Mouse (Mus musculus) midbrain, embryonic 16.5 days (tissue): ENCODE results near the gene Zfp628. TPM values are rescaled to one million over a fixed set of nuclear protein-coding genes. Genes with fewer than 3 reads are reported as not detected.

Source experiments
- ATAC-seq: fragments of 200-750 bp; cut with Nextera tagmentation; 2 replicates; pipeline ENCODE4 v1.8.0; 2017; ENCODE audit warnings: moderate TSS enrichment
- H3K27ac ChIP-seq: fragments of 300-500 bp; sonication (generic); 2 replicates; pipeline ENCODE4 v1.5.1; 2014; ENCODE audit warnings: mild to moderate bottlenecking, low read length, mixed read lengths
- H3K27me3 ChIP-seq: fragments of 300-500 bp; sonication (generic); 2 replicates; pipeline ENCODE4 v1.6.1; 2014; ENCODE audit warnings: low read depth, low read length, mixed read lengths; ENCODE audit not compliant: control insufficient read depth, insufficient read depth
- H3K36me3 ChIP-seq: fragments of 300-500 bp; sonication (generic); 2 replicates; pipeline ENCODE4 v1.6.1; 2014; ENCODE audit warnings: mild to moderate bottlenecking, low read length, moderate library complexity, mixed read lengths; ENCODE audit not compliant: control insufficient read depth, insufficient read depth
- H3K4me1 ChIP-seq: fragments of 300-500 bp; sonication (generic); 2 replicates; pipeline ENCODE4 v1.6.1; 2014; ENCODE audit warnings: mild to moderate bottlenecking, low read length, mixed read lengths; ENCODE audit not compliant: control insufficient read depth, insufficient read depth
- H3K4me2 ChIP-seq: fragments of 300-500 bp; sonication (generic); 2 replicates; pipeline ENCODE4 v1.6.1; 2014; ENCODE audit warnings: mild to moderate bottlenecking, low read length, mixed read lengths
- H3K4me3 ChIP-seq: fragments of 300-500 bp; sonication (generic); 2 replicates; pipeline ENCODE4 v1.5.1; 2014; ENCODE audit warnings: low read depth, mild to moderate bottlenecking, low read length, moderate library complexity, mixed read lengths
- H3K9ac ChIP-seq: fragments of 300-500 bp; sonication (generic); 2 replicates; pipeline ENCODE4 v1.6.1; 2014; ENCODE audit warnings: low read depth, low read length, mixed read lengths
- H3K9me3 ChIP-seq: fragments of 300-500 bp; sonication (generic); replicated peaks from 2 replicates; pipeline ENCODE4 v1.6.1; 2014; ENCODE audit warnings: mild to moderate bottlenecking, low read length, mixed read lengths; ENCODE audit not compliant: control insufficient read depth, poor library complexity, severe bottlenecking
- WGBS: fragments of 180-500 bp; shearing (Covaris S2); extraction: QIAGEN DNeasy Blood & Tissue Kit; methylation state at CpG from one replicate; pipeline ENCODE4 v1.1.7; 2014; 5-methylcytosine and 5-hydroxymethylcytosine counted together
- polyA plus RNA-seq: library from polyadenylated mRNA; unstranded; fragments of >200 nt; fragmentation: Nextera tagmentation; extraction: Ambion mirVana; gene quantifications from 2 replicates; pipeline ENCODE4 v1.2.1, GENCODE M21; 2015

Gene Zfp628
- polyA plus RNA-seq, 1 experiment from 2014 or later, result 3.1 TPM

- peaks cover 43% of the 10 kb centered on the region for H3K4me1 ChIP-seq
- no peaks in the 10 kb centered on the region for H3K9me3 ChIP-seq
- peak within 1 kb of the TSS; percentile 99 for H3K27ac ChIP-seq
- H3K27me3 ChIP-seq, result no peaks in the 10 kb centered on the region
- peak; percentile 1; the same call in 1 of the 2 replicates for ATAC-seq
- WGBS, result 16% methylated on average over 8 of the region's 8 CpGs
- peak within 1 kb of the TSS; percentile 85 for H3K9ac ChIP-seq
- H3K4me2 ChIP-seq, result peak within 1 kb of the TSS; percentile 92
- peaks cover 14% of the 10 kb centered on the region for H3K36me3 ChIP-seq
- H3K4me3 ChIP-seq, result peak within 1 kb of the TSS; percentile 41
These were observed 6.9 kb downstream of the Zfp628 start, which contains the start of gene Nat14 for GRCm38 (mm10) chr7:4921824-4922482. Gene Nat14 (plus strand): TSS chr7:4922028.

- Histone ChIP-seq H3K4me3 (peak overlapping the region; percentile 41), H3K27ac (peak overlapping the region; percentile 99), H3K9ac (peak overlapping the region; percentile 85), H3K36me3 (peaks cover 14% of the 10 kb centered on the region), H3K27me3 (no peaks in the 10 kb centered on the region), H3K4me2 (peak overlapping the region; percentile 92), H3K9me3 (no peaks in the 10 kb centered on the region), H3K4me1 (peaks cover 38% of the 10 kb centered on the region)
- 0% methylated on average over 14 of the region's 14 CpGs for WGBS
- peak; percentile 86 for ATAC-seq
These were observed 7.5 kb downstream of the Zfp628 start for GRCm38 (mm10) chr7:4922508-4922907.

DNA sequence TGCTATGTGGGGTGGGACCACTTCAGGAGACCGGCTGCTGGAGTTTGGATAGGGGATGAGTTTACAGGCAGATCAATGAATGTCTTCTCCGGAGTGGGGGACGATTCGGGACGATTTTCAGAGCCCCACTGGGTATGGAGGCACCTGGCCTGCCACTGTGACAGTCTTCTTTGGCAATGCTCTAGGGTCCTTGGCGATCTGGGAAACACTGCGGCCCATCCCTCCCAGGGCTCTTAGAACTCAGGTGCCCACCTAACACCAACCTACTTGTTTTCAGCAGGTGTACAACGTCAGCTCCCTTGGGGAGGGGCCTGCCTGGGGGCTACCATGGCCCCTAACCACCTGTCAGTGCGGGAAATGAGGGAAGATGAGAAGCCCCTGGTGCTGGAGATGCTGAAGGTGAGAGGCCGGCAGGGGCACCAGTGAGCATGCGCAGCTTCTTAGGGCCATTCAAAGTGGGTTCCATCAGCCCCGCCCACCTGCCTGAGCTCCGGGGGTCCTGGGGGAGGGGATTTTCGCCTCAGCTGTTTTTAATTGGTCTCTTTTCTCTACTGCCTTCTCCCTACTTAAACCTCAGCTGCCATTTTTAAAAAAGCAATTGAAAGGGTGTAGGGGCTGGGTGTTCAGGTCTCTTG is 8.0 kb downstream of the Zfp628 start:
- peak; percentile 67 for ATAC-seq
- peak overlapping the region; percentile 99 for H3K27ac ChIP-seq
- H3K4me1 ChIP-seq, result peaks cover 38% of the 10 kb centered on the region
- no peaks in the 10 kb centered on the region for H3K9me3 ChIP-seq
- peak overlapping the region; percentile 85 for H3K9ac ChIP-seq
- 0% methylated on average over 14 of the region's 14 CpGs for WGBS
- H3K4me2 ChIP-seq, result peak overlapping the region; percentile 92
- no peaks in the 10 kb centered on the region for H3K27me3 ChIP-seq
- H3K36me3 ChIP-seq, result peaks cover 14% of the 10 kb centered on the region
- peak overlapping the region; percentile 41 for H3K4me3 ChIP-seq

- 4% methylated on average over 37 of the region's 37 CpGs for WGBS
- H3K27ac ChIP-seq, result peak overlapping the region; percentile 99
- no peaks in the 10 kb centered on the region for H3K27me3 ChIP-seq
- H3K36me3 ChIP-seq, result peaks cover 13% of the 10 kb centered on the region
- H3K9me3 ChIP-seq, result no peaks in the 10 kb centered on the region
- H3K4me2 ChIP-seq, result peak overlapping the region; percentile 92
- H3K4me1 ChIP-seq, result peaks cover 38% of the 10 kb centered on the region
- ATAC-seq, result peak; percentile 6
- peak overlapping the region; percentile 85 for H3K9ac ChIP-seq
- H3K4me3 ChIP-seq, result peak overlapping the region; percentile 41
These were observed 8.8 kb downstream of the Zfp628 start for GRCm38 (mm10) chr7:4923586-4924364.

DNA sequence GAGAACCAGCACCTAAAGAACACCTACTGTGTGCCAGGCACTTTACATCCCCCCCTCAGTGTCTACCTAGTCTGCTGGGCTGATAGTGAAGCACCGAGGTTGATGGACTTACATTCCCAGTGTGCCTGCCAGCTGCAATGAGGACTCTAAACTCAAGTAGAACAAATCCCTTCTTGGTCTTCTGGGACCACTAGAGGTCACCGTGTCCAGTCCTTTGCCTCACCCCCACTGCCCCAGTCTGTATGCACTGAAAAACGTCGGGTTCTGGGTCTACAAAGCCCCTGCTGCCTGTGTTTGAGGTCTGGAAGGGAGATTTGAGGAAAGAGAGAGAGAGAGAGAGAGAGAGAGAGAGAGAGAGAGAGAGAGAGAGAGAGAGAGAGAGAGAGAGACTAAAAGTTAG is 9.5 kb downstream of the Zfp628 start:
- no peaks in the 10 kb centered on the region for H3K9me3 ChIP-seq
- peaks cover 38% of the 10 kb centered on the region for H3K4me1 ChIP-seq
- no peaks in the 10 kb centered on the region for H3K27me3 ChIP-seq
- H3K36me3 ChIP-seq, result peaks cover 11% of the 10 kb centered on the region
- peak overlapping the region; percentile 41 for H3K4me3 ChIP-seq
- peak overlapping the region; percentile 99 for H3K27ac ChIP-seq
- no peak for ATAC-seq
- 0% methylated on average over 4 of the region's 4 CpGs for WGBS
- H3K9ac ChIP-seq, result peak overlapping the region; percentile 85
- H3K4me2 ChIP-seq, result peak overlapping the region; percentile 92

GRCm38 (mm10) chr7:4924891-4925301 is 9.9 kb downstream of the Zfp628 start:
- peak overlapping the region; percentile 99 for H3K27ac ChIP-seq
- no peaks in the 10 kb centered on the region for H3K27me3 ChIP-seq
- no peaks in the 10 kb centered on the region for H3K9me3 ChIP-seq
- H3K36me3 ChIP-seq, result peaks cover 9% of the 10 kb centered on the region
- H3K4me1 ChIP-seq, result peaks cover 38% of the 10 kb centered on the region
- no peak overlapping the region for H3K9ac ChIP-seq
- peak overlapping the region; percentile 92 for H3K4me2 ChIP-seq
- no peak overlapping the region for H3K4me3 ChIP-seq
- ATAC-seq, result no peak
- WGBS, result 4% methylated on average over 3 of the region's 4 CpGs

DNA sequence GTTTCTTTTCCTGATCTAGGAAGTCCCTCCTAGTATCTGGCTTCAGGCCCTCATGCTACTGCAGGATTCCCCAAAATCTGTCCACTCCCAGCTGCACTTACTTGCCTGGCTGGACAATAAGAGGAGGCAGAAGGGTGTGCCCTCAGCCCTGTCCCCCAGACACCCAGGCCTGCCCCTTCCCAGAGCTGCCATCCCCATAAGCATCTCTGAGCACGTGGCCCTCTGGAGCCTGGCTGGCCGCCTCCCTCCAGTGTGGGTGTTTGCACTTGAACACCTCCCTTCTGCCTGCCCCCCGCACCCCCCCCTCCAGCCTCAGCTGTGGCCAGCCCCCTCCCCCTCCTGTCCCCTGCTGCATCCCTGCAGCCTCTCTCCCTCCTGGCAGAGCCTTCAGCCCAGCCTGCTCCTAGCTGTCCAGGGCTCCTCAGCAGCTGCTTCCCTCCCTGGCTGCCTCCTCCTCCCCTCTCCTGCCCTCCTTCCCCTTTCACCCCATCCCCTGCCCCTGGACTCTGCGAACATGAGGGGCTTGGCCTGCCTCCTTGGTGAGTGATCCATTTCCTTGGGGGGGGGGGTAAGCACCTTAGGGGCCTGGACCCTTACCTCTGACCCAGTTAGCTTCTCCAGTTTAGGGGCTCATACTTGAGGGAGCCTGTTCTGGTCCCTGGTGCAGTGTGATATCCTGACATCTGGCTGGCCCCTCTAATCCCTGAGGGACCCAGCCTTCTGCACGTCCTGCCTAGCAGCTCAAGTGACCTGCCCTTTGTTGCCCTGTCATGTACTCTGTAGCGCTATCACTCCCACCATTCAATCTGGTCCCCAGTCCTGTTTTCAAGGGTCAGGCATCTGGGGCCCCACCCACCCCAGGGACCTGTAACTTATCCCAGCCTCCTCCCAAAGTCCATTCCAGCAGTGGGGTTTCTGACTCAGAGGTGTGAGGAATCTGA is 10.7 kb downstream of the Zfp628 start, which contains the start of gene Ssc5d:
TSS of gene Ssc5d (plus strand) at position 345 of the 941 bp plus-strand sequence.
- Histone ChIP-seq H3K9me3 (no peaks in the 10 kb centered on the region), H3K36me3 (peaks cover 3% of the 10 kb centered on the region; the same call in 1 of the 2 replicates), H3K27me3 (no peaks in the 10 kb centered on the region), H3K4me1 (peaks cover 38% of the 10 kb centered on the region), H3K27ac (peak within 1 kb of the TSS; percentile 99), H3K9ac (peak within 1 kb of the TSS; percentile 50), H3K4me3 (no peak within 1 kb of the TSS), H3K4me2 (peak within 1 kb of the TSS; percentile 92)
- no peak for ATAC-seq
- WGBS, result 0% methylated on average over 5 of the region's 6 CpGs

- H3K9me3 ChIP-seq, result no peaks in the 10 kb centered on the region
- H3K27me3 ChIP-seq, result no peaks in the 10 kb centered on the region
- H3K36me3 ChIP-seq, result no peaks in the 10 kb centered on the region
- H3K4me3 ChIP-seq, result no peak overlapping the region
- WGBS, result 81% methylated on average over 16 of the region's 16 CpGs
- no peak overlapping the region for H3K27ac ChIP-seq
- no peak overlapping the region for H3K9ac ChIP-seq
- no peak for ATAC-seq
- H3K4me2 ChIP-seq, result no peak overlapping the region
- peaks cover 26% of the 10 kb centered on the region for H3K4me1 ChIP-seq
These were observed 11.8 kb downstream of the Zfp628 start for GRCm38 (mm10) chr7:4926849-4927248.
